Mouse (Mus musculus): Measurements from ENCODE around the gene Slc44a3. TPM values are rescaled to one million over a fixed set of nuclear protein-coding genes. Genes with fewer than 3 reads are reported as not detected.

Slc44a3 gene
- not detected for total RNA-seq (2021)
- long read RNA-seq, experiment 1: 0 reads
- long read RNA-seq, experiment 2: 0 reads

DNA sequence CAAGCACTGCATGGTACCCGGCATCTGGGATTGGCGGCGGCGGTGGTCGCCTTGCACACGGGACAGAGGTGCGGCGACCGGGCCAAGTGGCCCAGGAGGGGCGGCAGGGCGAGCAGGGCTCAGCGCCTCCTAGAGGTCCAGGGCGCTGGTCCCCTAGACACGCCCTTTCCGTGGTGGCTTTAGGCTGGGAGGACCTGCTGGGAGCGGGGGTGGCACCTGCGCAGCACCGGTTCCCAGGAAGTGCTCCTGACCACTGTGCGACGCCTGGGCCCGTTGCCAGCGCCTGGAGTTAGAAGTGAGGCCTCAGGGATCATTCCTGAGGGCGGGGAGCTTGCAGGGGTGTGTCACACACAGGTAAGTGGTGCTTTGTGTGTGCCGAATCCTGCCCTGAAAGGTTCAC is at the start of gene Slc44a3:
Gene Slc44a3 (minus strand): TSS at position 229 of the 400 bp plus-strand sequence.
- DNase-seq (ENCODE audit: low spot score in 2 of 2): no peak

DNA sequence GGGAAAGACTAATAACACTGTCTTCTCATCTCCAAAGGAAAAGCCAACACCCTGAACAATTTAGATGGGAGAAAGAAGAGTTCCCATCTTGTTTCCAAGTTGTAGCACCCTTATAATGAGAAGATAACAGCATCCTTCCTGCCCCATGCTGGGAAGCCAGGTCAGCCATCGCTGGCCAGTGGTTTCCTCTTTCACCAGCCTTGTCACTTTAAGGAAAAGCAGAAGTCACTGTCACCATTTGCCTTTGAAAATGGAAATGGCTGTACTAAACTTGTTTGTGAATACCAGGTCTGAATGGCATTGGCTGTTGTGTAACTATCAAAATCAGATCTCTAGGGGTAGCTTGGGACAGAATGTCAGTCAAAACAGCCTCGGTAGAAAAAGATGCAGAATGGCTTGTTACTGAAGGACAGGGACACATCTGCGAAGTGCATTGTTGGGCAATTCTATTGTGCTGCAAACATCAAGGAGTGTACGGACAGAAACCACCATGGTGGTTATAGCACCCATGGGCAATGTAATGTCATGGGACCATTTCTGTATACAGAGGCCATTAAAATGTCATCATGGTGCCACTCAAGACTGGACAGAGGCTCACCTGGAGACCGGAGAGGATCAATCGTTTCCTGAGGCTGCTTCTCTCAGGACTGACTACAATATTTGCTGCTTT is 47.8 kb upstream of the Slc44a3 start:
- DNase-seq (ENCODE audit: low spot score in 2 of 2): no peak

DNA sequence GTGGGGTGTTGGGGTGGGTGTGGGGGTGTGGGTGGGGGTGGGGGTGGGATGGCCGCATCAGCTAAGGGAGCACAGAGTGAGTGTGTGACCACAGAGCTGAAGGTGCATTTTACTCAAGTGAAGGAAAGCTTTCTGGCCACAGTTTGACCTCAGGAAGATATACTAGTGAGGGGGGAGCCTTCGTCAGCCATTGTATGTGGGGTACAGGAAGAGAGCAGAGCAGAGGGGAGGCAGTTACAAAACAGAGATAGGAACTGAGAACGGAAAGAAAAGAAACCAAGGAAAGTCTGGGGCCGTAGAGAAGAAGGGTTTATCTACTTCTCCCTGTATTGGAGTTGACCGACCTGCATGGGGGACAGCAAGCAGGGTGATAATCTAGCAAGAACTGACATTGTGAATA is 47.2 kb upstream of the Slc44a3 start:
- DNase-seq (ENCODE audit: low spot score in 2 of 2): no peak

DNA sequence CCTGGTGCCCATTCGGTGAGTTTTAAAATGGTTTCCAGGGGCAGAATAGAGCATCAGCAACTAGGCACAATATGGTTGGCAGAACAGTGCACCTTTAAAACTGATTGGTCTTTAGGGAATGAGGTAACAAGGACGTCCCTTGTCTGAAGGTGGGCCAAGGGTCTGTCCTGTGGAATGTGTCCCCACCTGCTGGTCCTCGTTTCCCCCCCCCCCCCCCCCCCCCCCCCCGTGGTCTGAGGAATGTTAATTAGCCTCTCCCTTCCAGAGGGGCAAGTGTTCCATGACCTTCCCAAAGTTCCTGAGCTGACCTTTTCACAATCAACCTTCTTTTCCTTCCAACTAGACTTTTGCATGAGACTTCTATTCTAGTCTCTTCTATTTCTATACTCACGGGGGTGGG is 46.5 kb upstream of the Slc44a3 start:
- DNase-seq (ENCODE audit: low spot score in 2 of 2): no peak

DNA sequence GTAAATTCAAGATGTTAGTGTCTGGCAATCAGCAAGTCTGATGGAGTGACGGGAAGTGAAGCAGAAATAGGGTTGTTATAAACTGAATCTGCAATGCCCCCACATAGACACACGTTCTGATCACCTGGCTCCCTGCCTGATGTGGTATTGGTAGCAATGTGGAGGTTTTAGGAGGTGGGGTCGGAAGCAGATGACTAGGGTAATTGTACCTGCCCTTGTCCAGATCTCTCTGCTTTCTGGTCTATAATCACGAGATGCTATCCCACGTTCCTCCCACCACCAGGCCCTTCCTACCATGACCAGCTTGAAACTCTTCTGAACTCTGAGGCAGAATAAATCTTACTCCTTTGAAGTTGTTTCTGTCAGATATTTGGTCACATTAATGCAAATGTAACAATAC is 45.4 kb upstream of the Slc44a3 start:
- DNase-seq (ENCODE audit: low spot score in 2 of 2): no peak

DNA sequence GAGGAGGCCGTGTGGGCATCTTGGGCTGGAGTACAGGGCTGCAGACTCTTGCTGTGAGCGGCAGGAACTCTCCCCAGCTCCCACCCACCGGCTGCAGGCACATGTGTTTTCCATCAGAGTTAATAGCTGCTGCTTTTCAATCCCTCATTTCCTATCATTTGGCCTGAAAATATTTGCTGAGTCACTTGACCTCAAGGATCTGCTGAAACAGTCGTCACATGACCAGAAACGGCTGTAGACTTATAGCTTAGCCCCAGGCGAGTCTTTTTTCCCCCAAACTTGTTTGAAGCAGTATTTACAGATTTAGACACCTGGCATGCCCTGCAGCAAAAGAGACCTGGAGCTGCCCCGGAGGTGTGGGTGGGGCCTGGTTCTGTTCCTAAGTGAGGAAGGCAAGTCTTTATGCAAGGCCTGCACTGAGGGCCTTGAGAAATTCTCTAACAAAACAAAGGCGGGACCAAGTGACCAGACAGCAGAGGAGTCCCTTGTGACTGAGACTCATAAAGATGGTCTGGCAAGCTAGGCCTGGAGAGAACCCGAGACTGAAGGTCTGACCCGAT is 44.9 kb upstream of the Slc44a3 start:
- no peak for DNase-seq (ENCODE audit: low spot score in 2 of 2)

DNA sequence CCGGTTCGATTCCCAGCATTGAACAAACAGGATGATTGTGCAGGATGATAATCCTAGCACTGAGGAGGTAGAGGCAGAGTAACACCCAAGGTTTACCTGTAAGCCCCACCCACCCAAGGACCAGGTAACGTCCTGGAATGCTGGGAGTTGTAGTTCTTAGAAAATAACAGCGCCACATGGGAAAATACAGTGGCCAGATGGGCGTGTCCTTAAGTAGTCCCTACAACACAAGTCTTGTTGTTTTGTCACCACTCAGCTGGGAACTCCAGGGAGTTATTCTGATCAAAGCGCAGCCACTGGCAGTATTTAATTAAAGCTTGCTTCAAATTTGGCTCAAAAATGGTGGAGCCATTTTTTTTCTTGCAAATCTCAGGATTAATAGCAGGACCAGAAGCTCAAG is 44.2 kb upstream of the Slc44a3 start:
- no peak for DNase-seq (ENCODE audit: low spot score in 2 of 2)

DNA sequence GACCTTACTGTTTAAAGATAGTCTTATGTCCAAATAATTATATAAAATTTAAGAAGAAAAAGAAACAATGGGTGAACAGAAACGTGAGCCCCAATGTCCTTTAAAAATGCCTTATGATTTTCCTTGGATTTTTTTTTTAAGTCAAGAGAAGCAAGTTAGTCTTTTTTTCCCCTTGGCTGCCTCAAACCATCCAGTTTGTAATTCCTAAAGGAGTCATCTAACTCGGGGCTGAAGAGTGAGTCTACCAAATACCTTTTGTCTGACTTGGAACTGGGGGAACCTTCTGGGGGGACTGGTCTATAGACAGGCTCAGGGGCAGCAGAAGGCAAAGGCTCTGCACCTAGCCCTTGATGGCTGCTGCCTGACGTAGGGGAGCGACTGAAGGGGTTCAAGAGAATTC is 42.2 kb upstream of the Slc44a3 start:
- DNase-seq (ENCODE audit: low spot score in 2 of 2): no peak

DNA sequence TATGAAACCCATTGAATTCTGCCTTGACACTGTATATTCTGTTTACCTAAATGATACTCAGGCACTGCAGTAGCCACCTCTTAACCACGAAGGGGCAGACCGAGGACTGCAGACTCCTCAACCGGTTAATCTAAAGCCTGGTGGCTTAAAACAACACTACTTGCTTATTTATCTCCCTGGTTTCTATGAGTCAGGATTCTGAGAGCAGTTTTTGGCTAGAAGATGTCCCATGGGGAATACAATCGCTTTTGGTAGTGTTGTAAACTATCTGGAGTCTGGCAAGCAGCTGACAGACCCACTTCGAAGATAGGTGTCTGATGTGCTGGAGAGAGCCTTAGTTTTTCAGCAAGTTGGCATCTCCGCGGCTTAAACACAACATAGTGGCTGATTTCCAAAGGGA is 41.7 kb upstream of the Slc44a3 start:
- no peak for DNase-seq (ENCODE audit: low spot score in 2 of 2)

DNA sequence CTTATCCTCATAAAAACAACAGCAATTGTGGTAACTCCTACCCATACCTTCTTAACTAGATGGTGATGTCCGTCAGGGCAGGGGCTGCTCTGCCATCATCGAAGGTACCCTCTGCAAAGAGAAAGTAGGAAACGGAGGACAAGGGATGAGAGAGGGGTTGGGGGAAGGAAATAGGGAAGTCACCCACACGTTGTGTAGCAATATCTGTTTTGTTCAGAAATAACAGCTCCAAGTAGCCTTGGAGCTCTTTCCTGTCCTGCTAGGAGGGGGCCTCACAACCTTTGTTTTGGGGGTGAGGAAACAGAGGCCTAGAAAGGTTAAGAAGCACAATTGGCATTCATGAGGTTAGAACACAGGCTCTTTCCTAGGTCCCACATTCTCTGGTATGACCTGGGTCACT is 39.3 kb upstream of the Slc44a3 start:
- DNase-seq (ENCODE audit: low spot score in 2 of 2): no peak

DNA sequence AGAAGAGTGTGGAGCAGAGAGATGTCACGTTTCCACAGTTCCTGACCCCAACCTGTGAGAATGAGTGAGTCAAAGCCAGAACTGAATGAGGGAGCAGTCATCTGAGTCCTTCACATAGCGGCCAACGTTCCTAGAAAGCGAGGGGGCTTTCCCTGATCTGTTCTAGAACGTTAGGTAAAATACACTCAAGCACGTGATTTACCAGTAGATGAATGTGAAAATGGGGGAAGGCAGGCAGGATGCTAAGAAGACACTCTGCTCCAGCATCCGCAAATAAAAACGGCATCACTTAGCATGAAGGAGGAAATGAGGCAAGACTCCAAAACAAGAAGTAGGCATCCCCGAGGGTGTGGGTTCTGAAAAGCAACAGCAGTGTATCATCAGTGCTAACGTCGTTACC is 38.4 kb upstream of the Slc44a3 start:
- no peak for DNase-seq (ENCODE audit: low spot score in 2 of 2)

DNA sequence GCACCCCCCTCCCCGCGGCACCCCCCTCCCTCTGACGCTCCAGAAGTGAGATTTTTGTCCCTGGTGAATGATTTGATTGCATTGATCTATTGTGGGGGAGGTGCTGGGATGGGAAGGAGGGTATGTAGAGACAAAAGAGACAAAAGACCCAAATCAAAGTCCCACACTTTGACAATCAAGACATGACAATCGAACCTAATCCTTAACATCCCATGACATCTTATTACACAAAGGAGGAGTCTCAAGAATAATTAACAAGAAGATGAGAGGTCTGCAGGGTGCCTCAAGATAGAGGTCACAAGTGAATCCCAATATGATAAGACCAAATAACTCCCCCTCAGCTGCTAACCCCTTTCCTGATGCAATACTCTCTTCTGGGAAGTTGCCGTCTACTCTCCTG is 37.6 kb upstream of the Slc44a3 start:
- DNase-seq (ENCODE audit: low spot score in 2 of 2): no peak

DNA sequence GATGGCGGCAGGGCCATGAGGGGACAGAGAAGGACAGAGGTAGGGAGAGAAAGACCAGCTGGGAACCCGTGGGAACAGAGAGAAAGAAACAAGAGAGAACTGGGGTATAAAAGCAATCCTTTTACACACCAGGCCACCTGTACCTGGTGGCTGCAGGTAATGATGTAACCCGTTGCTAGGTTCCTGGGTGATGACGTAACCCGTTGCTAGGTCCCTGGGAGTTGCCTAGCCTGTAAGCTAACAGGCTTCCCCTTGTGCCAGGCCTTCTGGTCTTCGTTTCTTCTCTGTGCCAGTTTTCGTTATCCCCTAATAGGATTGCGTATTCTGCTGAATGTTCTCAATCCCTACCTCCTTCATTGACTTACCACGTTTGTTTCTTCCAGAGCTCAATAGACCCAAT is 36.8 kb upstream of the Slc44a3 start:
- DNase-seq (ENCODE audit: low spot score in 2 of 2): no peak

DNA sequence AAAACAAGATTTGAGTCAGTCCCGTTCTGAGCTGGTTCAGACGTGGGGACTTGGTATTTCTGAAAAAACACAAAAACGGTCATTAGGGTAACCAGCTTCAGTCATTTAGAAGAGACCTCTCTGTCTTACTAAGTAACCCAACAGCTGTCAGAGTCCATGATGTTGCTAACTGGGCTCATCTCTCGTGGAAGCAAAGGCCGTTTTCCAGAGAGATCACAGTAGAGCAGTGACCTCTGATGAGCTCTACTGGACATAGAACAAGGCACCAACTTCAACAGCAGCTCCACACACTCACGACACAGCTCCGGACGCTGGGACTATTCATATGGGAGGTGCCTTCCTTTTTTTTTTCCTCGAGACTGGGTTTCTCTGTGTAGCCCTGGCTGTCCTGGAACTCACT is 35.7 kb upstream of the Slc44a3 start:
- DNase-seq (ENCODE audit: low spot score in 2 of 2): no peak

DNA sequence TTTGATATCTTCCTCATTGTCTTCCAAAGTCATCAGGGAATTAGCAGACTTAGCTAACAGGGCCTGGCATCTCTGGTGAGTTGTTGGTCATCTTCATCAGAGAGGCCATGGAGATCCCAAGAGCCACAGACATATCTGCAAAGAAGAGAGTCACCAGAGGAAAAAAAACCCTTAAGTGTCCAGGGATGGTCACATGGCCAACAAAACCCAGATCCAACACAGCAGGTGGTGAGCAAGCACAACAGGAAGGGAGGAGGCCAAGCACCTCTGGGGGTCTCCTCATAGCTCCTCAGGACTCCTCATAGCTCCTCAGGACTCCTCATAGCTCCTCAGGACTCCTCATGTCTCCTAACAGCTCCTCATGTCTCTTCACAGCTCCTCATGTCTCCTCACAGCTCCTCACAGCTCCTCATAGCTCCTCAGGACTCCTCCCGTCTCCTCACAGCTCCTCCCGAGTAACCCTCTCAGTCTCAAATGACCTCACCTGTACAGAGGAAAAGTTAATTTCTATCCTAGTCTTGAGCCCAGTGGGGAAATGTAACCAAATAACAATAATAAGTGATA is 35.2 kb upstream of the Slc44a3 start:
- no peak for DNase-seq (ENCODE audit: low spot score in 2 of 2)

DNA sequence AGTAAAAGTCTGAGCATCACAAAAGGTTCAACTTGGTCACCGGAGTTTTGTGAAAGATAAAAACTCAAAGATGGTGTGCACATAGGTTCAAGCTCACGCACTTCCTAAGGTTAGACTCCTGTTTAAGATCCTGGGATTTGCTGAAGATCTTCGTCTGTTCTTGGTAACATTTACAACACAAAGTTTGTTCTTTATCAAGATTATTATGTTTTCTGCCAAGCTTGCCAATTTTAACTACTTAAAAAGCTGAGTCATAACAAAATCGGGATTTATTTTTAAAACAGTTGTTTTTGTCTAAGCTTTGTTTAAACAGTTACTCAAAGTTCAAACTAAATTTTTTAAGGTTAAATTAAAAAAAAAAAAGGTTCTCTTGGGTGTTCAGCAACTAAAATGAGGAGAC is 34.7 kb upstream of the Slc44a3 start:
- no peak for DNase-seq (ENCODE audit: low spot score in 2 of 2)

DNA sequence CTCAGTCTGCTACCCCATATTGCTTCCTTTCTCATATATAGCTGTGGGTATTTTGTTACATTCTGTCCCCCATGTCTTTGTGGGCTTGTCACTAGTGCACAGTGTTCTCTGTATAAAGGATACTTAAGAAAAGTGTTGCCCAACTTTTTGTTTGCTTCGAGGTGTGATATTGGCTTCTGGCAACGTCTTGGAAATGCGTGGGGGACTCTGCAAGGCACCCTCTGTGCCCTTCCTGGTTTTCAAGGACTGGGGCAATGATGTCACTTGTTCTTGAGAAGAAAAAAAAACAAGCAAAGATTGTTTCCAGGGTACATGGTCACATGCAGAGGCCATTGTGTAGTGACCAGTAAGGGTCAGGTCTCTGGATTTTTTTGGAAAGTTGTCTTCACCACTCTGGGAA is 29.6 kb upstream of the Slc44a3 start:
- no peak for DNase-seq (ENCODE audit: low spot score in 2 of 2)

DNA sequence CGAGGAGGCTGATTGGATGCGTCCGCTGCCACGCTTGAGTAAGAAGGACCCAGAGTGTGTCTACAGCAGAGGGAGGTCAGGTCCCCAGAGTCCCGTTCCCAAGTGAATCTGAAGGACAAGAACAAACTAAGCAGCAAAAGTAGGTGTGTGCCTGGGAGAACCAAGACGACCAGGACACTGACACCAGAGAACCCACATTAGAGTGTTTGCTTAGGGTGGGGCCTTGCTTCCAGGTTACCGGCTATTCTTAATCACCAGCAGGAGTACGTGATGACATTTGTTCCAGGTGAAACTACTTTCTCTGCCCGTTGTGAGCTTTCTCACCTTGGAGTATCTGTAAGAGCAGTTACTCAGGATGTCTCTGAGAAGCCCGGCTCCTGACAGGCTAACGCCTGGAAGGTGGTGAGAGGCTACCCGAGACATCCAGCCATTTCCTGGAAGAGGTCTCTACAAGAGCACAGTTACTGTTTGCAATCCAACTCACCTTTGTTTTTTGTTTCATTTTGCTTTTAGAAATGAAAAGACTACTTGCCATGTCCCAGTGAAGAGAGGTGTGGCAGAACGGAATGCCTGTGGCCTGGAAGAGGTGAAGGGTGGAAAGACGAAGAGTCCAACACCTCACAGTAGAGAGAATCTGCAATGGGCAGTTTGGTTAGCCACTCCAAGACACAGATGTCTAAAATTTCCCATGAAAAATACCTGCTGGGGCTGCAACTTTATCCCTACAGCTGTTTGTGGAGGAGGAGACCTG is 28.1 kb upstream of the Slc44a3 start:
- no peak for DNase-seq (ENCODE audit: low spot score in 2 of 2)

DNA sequence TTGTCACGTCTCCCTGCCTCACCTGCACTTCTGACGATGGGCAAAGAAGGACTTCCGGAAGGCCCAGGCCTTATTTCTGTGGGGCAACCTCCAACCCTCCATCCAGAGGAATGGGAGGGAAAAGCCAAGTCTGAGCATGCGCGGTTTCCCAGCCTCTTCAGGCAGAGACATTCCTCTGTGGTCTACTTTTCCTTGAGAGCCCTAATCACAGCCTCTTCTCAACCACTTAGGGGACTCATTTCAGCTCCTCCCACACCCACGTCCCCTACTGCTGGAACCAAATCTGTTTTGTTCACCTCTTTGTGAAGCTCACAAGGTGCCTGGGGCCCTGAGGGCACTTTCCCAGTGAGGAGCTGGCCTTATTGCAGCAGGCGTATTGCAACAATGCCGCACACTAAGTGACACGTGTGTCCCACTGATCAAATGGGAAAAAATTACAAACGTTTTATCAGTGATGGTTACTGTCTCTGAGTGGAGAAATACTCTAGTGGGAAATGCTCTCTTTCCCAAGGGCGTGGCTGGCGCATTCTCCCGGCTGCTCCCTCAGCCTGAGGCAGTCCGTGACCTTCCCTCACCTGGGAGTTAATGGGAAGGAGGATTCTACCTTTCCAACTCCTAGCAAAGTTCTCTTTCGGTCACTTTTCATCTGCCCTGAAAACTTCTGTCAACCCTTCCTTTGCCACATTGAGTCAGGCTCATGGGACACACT is 27.4 kb upstream of the Slc44a3 start:
- DNase-seq (ENCODE audit: low spot score in 2 of 2): no peak

DNA sequence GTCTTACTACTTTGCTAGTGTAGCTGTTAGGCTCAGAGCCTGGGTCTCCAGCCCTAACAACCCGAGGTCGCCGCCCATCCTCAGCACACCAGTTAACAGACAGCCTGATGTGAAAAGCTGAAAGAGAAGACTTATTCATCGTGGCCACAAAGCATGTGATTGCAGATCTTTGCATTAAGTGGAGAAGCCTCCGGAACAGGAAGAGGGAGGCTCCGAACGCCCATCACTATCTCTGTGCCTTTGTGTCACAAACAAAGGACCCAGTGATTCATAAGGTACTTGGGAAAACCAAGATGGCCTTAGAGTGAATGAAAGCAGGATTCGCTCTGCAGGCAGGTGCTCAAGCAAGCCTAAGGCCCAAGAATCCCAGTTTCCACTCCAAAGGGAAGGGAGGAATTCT is 26.7 kb upstream of the Slc44a3 start:
- DNase-seq (ENCODE audit: low spot score in 2 of 2): no peak

DNA sequence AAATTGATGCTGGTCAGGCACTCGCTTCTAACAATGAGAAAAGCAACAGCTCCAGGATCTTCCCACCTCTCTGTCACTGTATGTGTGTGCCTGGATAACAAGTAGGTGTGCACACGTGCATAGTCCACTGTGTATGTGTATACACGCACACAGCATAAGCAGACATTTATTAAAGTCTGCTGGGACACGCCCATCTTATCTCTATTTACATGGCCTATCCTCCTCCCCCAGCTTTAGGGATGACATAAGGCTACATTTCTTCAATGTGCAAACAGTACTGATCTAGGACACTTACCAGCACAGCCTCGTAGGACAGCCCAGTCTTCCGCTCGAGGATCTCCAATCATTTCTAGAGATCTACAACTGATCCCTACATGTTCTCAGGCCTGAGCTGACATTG is 24.1 kb upstream of the Slc44a3 start:
- DNase-seq (ENCODE audit: low spot score in 2 of 2): no peak

DNA sequence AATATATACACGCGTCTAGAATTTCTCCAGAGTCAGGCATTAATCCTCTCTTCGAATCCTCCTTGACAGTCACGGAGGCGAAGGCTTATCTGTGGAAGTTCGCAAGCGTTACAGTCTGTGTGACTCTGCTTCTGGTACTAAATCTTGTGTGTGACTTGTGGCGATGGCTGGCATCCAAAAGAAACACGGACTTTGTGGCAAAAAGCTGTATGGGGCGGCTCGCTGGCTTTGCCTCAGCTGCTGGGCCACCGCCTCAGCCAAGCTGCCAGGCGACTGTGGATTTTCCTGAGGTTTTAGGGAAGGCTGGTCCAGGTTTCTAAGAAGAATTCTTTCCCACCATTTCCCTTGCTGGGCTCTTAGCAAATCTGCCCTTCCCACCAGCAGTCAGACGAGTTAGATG is 21.1 kb upstream of the Slc44a3 start:
- DNase-seq (ENCODE audit: low spot score in 2 of 2): no peak
